28 mouse cellular contexts compared by ENCODE assay signal in the genomic region with DNA sequence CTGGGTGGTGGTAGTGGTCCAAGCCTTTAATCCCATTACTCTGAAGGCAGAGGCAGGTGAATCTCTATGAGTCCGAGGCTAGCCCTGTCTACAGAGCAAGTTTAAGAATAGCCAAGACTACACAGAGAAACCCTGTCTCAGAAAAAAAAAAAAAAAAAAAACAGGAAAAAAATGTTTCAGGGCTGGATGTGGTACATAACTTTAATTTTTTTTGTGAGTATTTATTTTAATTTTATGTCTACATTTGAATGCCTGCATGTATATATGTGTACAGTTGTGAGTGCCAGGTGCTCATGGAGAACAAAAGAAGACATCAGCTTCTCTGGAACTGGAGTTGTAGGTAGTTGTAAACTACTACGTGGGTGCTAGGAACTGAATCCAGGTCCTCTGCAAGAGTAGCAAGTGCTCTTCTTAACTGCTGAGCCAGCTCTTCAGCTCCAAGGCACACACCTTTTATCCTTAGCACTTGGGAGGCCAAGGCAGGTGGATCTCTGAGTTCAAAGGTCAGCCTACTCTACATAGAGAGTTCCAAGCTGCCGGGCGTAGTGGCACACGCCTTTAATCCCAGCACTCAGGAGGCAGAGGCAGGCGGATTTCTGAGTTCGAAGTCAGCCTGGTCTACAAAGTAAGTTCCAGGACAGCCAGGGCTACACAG.
"Had no signal": no experiment of that assay in that cellular context is flagged by ENCODE, and none has a peak within 500 bp of the region (broad histone marks: within the 10 kb centered on the region; RNA-seq: fewer than 3 reads in every experiment).

No protein-coding gene starts in this region.

- DNase-seq: gastrocnemius, adult 2 months; gastrocnemius, postnatal 10 days; gastrocnemius, postnatal 25 days; heart, adult 11 months; heart, adult 2 months; heart, postnatal 14 days; heart, postnatal 36 days; kidney, adult 11 months; kidney, adult 2 months; kidney, adult 9 months; kidney, postnatal 14 days; kidney, postnatal 36 days; layer of hippocampus, adult 9-11 months; layer of hippocampus, postnatal 36 days; liver; liver, embryonic 13.5 days; liver, postnatal 0 days had no signal

- H3K9ac ChIP-seq: heart, embryonic 13.5 days; heart, embryonic 15.5 days; hindbrain, embryonic 13.5 days; hindbrain, embryonic 15.5 days; kidney, embryonic 15.5 days; limb, embryonic 12.5 days; liver, embryonic 13.5 days; liver, embryonic 15.5 days; liver, postnatal 0 days had no signal

- H3K27ac ChIP-seq: gastrocnemius, adult 2 months; heart, adult 2 months; heart, embryonic 13.5 days; heart, embryonic 15.5 days; hindbrain, embryonic 13.5 days; hindbrain, embryonic 15.5 days; hindbrain, postnatal 0 days; kidney, embryonic 15.5 days; kidney, postnatal 0 days; limb, embryonic 10.5 days; limb, embryonic 12.5 days; liver, embryonic 13.5 days; liver, embryonic 15.5 days had no signal

- H3K9me3 ChIP-seq: heart, embryonic 13.5 days; heart, embryonic 15.5 days; hindbrain, embryonic 13.5 days; hindbrain, embryonic 15.5 days; kidney, embryonic 15.5 days; limb, embryonic 10.5 days; limb, embryonic 12.5 days; liver, embryonic 13.5 days; liver, embryonic 15.5 days had no signal

- H3K4me3 ChIP-seq: gastrocnemius, adult 2 months; heart, adult 2 months; heart, embryonic 13.5 days; heart, embryonic 15.5 days; hindbrain, embryonic 13.5 days; hindbrain, embryonic 15.5 days; kidney, embryonic 15.5 days; limb, embryonic 10.5 days; limb, embryonic 12.5 days; liver, embryonic 13.5 days; liver, embryonic 15.5 days had no signal

- H3K27me3 ChIP-seq: heart, embryonic 13.5 days; heart, embryonic 15.5 days; hindbrain, embryonic 13.5 days; hindbrain, embryonic 15.5 days; kidney, embryonic 15.5 days; limb, embryonic 12.5 days; liver, embryonic 13.5 days; liver, embryonic 15.5 days had no signal

- H3K36me3 ChIP-seq: heart, embryonic 13.5 days; heart, embryonic 15.5 days; hindbrain, embryonic 13.5 days; hindbrain, embryonic 15.5 days; kidney, embryonic 15.5 days; limb, embryonic 10.5 days; limb, embryonic 12.5 days; liver, embryonic 13.5 days; liver, embryonic 15.5 days had no signal

- H3K4me1 ChIP-seq: heart, embryonic 13.5 days; heart, embryonic 15.5 days; hindbrain, embryonic 15.5 days; limb, embryonic 12.5 days; liver, embryonic 13.5 days; liver, embryonic 15.5 days had no signal

- ATAC-seq: hindbrain, postnatal 0 days; intestine, embryonic 16.5 days; liver, postnatal 0 days had no signal
